Mouse (Mus musculus) inflammation-experienced regulatory T-cells, adult 6 months (primary cell): ENCODE data around the gene Rprml. TPM values are rescaled to one million over a fixed set of nuclear protein-coding genes. Genes with fewer than 3 reads are reported as not detected.
"Not testable (repeated sequence)": the region's sequence is repeated elsewhere in the genome, so short reads cannot be mapped to it uniquely, and the experiment has no call there.

Experiments
- ATAC-seq: one replicate; pipeline ENCODE4 v1.8.0; 2017
- polyA plus RNA-seq, 3 experiments: library from polyadenylated mRNA; unstranded; fragments of 100-300 nt; shearing (Covaris generic); gene quantifications; one replicate each; pipeline ENCODE4 v1.2.1; 2017

The Rprml gene
- polyA plus RNA-seq, 3 experiments from 2014 or later = not detected

- no peak for ATAC-seq
Observed at GRCm38 (mm10) chr11:103666181-103666906, 17.0 kb downstream of the Rprml start.

DNA sequence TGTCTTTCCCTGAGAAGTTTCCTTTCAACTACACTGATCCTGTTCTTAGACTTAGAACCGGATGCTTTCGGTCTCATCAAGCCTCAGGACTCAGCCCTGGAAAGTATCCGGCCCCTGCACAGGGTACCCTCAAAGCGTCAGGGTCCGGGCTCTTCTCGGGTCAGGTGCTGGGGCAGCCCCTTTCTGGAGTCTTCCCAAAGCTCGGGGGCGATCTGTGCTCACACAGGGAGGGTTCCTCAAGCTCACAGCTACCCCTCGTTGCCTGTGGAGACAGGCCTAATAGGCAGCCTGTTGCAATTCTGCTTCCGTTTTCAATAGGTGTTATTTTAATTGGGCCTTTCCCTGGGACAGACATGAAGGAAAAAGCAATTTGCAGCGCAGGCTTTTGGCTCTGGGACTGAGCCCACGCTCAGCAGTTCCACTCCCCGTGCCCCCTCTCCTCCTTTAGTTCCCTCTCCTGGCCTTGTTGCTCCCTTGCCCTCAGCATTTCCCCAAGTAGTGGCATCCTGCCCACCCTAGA is 17.6 kb downstream of the Rprml start:
- ATAC-seq = no peak

- ATAC-seq = no peak
Observed at GRCm38 (mm10) chr11:103675556-103675955, 26.2 kb downstream of the Rprml start.

GRCm38 (mm10) chr11:103677042-103677441 is 27.7 kb downstream of the Rprml start:
- ATAC-seq = not testable (repeated sequence)

GRCm38 (mm10) chr11:103683667-103684334 is 34.4 kb downstream of the Rprml start:
- no peak for ATAC-seq

GRCm38 (mm10) chr11:103685261-103685736 is 35.9 kb downstream of the Rprml start:
- ATAC-seq = no peak

GRCm38 (mm10) chr11:103686706-103687105 is 37.3 kb downstream of the Rprml start:
- ATAC-seq = no peak

GRCm38 (mm10) chr11:103688271-103688979 is 39.1 kb downstream of the Rprml start:
- no peak for ATAC-seq

- ATAC-seq = no peak
Observed at GRCm38 (mm10) chr11:103688980-103689378, 39.6 kb downstream of the Rprml start.

GRCm38 (mm10) chr11:103691036-103691435 is 41.7 kb downstream of the Rprml start:
- ATAC-seq = no peak

- no peak for ATAC-seq
Observed at GRCm38 (mm10) chr11:103693241-103693640, 43.9 kb downstream of the Rprml start.

GRCm38 (mm10) chr11:103696851-103697564 is 47.6 kb downstream of the Rprml start:
- ATAC-seq = peak; percentile 38

- peak; percentile 94 for ATAC-seq
Observed at GRCm38 (mm10) chr11:103697565-103698176, 48.3 kb downstream of the Rprml start, which contains the start of gene Gosr2. Gosr2 (minus strand) TSS chr11:103697898.

DNA sequence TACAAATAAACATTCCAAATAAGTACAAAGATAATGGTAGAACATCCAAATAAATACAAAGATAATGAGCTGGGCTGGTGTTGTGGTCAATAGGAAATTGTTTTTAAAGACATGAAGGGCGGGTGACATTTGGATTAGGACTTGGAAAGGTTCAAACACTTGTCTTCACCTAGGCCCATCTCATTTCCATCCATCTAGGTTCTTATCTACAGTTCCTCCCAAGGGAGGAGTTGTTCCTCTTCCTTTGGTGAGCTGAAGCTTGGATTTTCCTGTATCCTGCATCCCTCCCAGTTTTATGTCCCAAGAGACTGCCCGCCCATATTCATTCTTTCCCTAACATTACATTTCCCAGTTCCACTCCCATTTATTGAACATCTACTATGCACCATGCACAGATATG is 48.9 kb downstream of the Rprml start:
- ATAC-seq = no peak

Other genes with a start within 250 kb of the Rprml start
- gene Plekhm1, start 236.9 kb upstream of the Rprml start, polyA plus RNA-seq = 10 to 100 TPM in 2 of 3 experiments, 1 to 10 TPM in 1; 9.0 to 11.9 (median 10.0) TPM
- gene Lrrc37a, start 145.0 kb upstream of the Rprml start, polyA plus RNA-seq = not detected
- gene Gm884, start 28.4 kb upstream of the Rprml start, polyA plus RNA-seq = under 1 TPM in 1 of 3 experiments, not detected in 2; 0.05 TPM
- not detected for gene Lyzl6, start 10.7 kb upstream of the Rprml start, polyA plus RNA-seq
- 10 to 100 TPM; 60.7 to 78.9 (median 72.4) TPM for gene Gosr2, start 48.3 kb downstream of the Rprml start, polyA plus RNA-seq
- gene Wnt9b, start 100.3 kb downstream of the Rprml start, polyA plus RNA-seq = not detected
- 1 to 10 TPM in 2 of 3 experiments, under 1 TPM in 1; 0.53 to 2.9 (median 2.3) TPM for gene Wnt3, start 124.6 kb downstream of the Rprml start, polyA plus RNA-seq